Mouse (Mus musculus): ENCODE measurements at regions not wholly inside any gene's neighbourhood (a gene's known extent, or its start where the extent isn't known, plus 50 kb on each side); places are given as distances from the start of the nearest gene placed in this dataset.

DNA sequence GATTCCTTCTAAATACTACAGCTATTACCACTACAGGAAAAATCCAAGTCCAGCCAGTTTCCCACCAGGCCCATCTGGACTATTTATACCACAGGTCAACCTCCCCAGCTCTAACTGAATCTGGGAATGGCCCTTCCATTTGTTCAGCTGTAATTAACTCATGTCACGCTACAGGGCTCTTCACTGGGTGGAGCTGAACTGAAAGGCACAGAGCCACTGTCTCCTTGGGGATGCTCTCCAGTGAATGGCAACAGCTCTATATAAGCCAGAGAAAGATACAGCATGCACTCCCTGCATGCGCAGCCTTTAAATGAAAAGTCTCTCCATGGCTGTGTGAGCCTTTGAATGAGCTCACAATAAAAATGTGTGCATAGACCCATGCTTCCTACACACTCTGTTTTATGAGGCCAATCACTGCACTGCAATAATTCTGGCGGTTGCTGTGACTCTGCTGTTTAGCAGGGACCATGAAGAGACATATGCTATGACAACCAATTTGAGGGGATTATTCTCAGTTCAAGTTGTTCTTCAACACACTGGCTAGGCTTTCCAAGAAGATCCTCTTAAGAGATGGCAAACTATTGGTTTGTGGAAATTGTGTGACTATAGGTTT is 376.3 kb upstream of the Kif18a start:
- no peak for DNase-seq (ENCODE audit: low spot score)

DNA sequence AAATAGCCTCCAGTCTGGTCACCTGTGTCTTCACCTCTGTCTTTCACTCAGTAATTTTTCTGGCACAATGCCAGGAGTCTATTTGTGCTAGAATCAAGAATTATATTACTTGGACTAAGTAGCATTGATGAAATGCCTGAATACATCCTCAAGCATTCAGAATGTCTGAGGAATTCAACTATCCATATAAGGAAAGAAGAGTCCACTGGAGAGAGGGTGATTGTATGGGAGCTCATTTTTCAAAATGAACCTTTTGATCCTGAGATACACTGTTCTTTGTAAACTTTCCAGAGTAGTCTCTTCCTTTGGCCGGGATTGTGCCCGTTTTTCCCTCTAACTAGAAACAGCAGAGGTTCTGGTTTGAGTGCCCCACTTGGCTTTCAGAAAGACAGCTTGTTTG is 367.0 kb upstream of the Kif18a start:
- no peak for DNase-seq (ENCODE audit: low spot score)

DNA sequence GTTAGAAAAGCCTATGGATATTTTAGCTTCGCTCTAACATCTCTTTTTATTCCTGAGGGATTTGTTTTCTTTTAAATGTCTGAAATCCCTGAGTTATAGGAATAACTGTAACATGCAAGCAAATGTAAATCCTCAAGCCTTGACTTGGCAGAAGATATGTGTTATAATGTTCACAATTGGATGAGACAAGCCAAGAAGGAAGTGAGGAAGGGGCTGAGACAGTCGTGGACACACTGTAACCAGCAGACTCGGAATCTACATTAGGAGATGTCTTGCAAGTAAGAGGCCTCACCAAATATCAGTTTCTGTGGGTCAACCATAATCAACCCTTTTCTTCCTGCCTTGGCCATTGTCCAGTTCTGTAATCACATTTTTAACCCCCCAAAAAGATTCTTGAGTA is 366.6 kb upstream of the Kif18a start:
- DNase-seq (ENCODE audit: low spot score) = no peak

DNA sequence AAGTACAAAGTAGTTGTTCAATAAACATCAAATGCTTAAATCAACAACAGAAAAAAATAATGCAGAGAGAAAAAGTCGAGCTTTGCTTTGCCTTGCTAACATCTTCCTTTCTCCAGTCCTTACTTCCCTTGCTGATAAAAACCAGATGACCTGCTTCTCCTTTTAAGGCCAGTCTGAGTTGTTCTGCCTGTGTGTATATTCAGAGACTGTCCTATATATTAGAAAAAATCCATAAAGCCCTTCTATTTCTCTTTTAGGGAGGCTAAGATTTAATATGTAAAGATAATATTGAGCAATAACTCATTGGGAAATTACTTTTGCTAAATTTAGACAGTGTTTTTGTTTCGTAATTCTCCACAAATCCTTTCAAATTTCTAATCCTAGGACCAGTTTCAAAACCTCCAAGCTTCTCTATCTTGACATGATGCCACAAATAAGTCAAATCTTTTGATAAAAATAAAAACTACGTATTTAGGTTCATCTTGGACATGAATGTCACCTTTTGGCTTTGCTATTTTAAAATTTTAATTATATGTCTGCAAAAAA is 361.0 kb upstream of the Kif18a start:
- no peak for DNase-seq (ENCODE audit: low spot score)

DNA sequence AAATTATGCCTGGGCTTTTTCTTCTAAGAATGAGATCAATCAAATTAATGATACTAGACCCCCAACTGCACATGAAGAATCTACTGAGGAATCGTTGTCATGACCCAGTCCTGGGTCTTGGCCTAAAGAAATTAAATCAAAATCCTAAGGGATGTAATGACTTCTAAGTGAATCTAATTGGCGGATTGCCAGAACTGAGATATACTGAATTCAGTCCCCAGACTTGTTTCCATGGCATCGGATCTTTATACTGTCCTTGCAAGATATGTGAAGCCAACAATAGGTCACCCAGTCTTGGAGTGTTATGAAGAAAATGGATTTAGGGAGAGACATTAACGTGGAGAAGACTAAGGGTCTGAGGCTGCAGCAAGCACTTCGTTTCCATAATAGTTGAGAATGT is 360.4 kb upstream of the Kif18a start:
- DNase-seq (ENCODE audit: low spot score) = no peak

DNA sequence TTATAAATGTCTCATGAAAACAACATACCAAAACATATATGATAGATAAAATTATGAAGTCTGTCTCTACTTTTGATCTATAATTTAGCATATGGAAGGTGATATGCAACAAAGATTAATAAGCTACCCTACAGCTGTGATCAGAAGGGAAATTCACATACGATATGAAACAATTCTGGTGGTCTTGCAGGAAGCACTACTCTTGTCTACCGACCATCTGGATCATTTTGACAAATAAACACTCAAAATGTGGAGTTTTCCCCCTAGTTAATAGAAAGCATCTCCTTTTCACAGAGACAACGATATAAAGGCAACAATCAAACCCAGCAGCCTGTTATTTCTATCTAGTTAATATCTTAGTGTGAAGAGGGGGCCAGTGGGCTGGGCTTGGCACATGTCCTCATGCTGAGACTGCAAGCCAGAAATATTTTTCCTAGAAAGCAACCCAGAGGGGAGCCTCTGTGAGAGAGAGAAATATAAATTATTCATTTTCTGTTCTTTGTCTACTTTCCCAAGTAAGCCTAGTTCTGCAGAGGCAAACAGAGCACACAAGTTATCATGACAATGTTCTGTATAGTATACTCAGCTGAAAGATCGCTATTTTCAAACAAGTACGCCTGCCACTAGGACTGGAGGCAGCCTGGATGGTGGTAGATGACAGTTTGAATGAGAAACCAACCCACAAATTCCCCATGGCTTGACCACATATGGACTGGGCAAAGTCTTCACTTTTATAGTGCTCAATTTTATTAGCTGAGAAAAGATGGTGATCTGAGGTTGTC is 344.4 kb upstream of the Kif18a start:
- no peak for DNase-seq (ENCODE audit: low spot score)

DNA sequence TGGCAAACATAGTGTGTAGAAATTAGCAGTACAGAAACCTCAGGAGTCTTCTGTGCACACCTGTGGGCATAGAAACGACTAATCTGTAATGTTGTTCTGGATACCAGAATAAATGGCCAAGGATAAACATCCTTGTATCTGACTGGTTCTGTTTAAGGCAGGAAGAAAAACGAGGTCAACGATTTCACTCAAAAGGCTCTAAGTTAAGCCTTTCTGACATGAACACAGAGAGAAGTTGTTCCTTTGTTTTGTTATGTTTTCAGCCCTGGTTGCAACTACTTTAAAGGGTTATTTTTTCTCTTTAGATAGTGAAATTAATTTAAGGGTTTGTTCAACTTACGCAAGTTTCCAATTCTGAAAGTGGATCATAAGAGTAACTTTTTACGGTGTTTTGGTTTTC is 299.6 kb upstream of the Kif18a start:
- no peak for DNase-seq (ENCODE audit: low spot score)

DNA sequence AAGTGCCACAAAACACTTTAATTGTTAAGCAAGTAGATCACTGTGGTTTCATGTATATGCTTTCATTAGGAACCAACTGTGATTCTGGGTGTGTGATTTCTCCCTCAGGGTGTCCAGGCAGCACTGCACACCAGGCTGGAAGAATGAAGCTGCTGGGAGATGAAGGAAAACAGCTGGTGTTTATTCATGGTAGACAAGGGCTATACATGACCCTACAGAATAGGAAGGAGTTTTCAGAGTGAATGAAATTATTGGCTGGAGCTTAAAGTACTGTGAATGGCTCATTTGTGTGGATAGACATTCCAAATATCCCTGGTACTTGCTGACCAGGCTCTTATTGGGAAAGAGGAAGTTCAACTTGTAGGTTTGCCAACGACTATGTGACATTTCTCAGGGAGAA is 264.3 kb upstream of the Kif18a start:
- DNase-seq (ENCODE audit: low spot score) = no peak

DNA sequence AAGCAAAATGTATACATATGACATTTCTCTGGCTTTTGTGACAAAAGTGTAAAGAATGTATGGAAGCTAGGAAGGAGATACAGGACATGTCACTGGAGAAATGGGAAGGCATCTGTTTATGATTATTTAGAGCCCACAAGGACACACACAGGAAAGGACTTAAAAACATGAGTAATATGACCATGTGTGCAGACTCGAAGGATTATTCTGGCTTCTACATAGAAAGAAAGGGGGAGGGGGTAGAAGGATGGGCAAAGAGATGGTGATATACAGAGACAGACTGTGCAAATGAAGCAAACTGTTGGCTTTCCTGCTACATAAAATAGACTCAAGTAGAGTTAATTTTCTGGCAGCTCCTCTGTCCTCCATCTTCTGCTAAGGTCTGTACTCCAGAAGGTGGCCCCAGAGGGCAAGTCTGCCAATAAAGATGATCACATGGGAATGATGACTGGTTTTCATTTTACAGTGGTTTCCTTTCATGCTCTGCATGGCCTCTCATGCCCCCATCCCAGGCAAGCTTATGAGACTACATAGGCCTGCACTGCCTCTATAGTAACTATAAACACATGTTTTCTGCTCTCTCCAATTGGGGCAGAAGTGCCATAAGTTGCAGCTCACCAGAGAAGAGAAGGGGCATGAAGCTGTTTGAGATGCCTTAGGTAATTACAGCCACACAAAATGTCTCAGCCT is 263.4 kb upstream of the Kif18a start:
- DNase-seq (ENCODE audit: low spot score) = no peak

DNA sequence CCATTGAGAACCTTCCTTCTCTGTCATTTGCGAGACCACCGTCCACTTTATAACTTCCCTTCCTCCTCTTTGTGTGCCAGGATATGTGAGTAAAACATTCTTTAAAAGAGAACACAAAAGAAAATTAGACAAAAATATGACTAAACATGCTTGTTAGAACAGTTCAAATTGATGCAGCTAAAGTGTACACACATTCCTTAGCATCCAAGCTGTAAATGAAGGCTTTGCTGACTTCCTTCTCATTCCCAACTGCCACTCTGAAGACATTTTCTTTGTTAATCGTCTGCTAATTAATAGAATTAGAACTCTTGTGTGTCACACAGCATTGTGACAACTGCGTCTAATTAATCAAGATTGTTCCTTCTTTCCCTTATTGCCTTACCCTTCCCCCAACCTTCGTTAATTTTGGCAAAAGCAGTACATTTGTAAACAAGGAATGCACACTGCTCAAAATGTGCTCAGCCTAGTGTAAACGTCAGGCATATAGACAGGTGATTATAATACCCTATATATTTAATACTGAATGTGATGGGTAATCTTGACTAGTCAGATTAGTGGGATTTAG is 242.3 kb upstream of the Kif18a start:
- no peak for DNase-seq (ENCODE audit: low spot score)

Measured in heart, adult 8-10 months (tissue).